Mouse (Mus musculus) lung, postnatal 14 days (tissue): ENCODE measurements around the gene Usp17la.
"Not testable (repeated sequence)": the region's sequence is repeated elsewhere in the genome, so short reads cannot be mapped to it uniquely, and the experiment has no call there.

Source experiments
- DNase-seq: peaks from one replicate; pipeline ENCODE4 v3.0.0; 2021

Gene Usp17la

GRCm38 (mm10) chr7:104856709-104857108 lies at the start of gene Usp17la:
TSS of gene Usp17la (plus strand) at chr7:104857009.
- DNase-seq = not testable (repeated sequence)

DNA sequence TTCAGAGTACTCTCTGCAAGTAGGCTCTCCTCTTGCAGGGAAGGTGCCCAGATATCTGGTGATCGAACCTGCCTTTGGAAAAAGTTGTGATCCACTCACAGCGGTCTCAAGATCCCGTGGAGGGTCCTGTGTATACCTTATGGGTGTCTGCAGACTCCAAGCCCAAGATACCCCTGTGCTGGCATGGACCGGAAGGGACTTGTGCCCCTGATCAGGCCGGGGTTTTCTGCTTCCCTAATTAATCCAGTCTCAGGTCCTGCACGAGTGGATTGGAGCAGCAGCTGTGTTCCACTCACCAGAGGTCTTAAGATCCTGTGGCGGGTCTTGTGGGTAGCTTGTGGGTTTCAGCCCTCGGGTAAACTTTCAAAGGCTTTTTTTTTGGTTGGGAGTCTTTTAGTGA lies 46.5 kb upstream of the Usp17la start:
- not testable (repeated sequence) for DNase-seq

- no peak for DNase-seq
Observed at GRCm38 (mm10) chr7:104842503-104842902, 14.3 kb upstream of the Usp17la start, which contains the start of gene Usp17lb. TSS of gene Usp17lb (minus strand) at chr7:104842603.

DNA sequence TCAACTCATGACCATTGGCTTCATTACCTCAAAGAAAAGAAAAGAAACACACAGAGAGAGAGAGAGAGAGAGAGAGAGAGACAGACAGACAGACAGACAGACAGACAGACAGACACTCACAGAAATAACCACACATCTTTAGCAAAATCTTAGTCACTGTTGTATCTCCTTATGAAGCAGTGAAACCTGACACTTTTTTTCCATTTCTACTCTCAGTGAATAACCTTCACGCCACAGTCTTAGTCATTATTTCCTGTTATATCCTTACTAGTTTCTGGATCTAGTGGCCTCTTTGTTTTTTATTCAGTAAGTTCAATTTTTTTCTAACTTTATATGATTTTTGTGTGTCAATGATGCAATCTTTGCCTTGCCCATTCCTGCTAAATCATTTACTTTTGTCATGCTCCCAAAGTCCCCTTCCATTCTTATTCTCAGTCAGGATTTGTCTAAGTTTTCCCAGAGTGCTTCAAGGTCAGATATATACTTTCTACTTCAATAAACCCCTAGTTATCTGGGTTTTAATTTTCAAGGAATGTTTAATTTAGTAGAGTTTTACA lies 13.0 kb upstream of the Usp17la start:
- DNase-seq = no peak

DNA sequence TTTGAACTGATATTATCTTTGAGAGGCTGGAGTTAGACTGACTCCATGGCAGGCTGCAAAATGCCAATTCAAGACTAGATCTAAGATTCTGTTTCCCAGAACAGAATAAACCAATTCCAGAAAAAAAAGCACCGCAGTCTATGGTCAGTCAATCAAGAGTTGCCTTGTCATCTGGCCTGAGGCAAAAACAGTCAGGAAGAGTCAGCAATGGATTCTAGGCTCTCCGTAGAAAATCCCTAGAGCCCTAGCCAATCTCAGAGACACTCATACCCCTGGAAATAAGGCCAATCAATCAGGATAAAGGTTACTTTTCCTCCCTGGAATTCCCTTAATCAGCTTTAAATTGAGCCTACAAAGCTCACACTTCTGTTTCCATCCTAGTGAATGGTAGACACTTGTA lies 5.3 kb upstream of the Usp17la start:
- not testable (repeated sequence) for DNase-seq

GRCm38 (mm10) chr7:104855248-104855750 lies 1.5 kb upstream of the Usp17la start:
- no peak for DNase-seq

DNA sequence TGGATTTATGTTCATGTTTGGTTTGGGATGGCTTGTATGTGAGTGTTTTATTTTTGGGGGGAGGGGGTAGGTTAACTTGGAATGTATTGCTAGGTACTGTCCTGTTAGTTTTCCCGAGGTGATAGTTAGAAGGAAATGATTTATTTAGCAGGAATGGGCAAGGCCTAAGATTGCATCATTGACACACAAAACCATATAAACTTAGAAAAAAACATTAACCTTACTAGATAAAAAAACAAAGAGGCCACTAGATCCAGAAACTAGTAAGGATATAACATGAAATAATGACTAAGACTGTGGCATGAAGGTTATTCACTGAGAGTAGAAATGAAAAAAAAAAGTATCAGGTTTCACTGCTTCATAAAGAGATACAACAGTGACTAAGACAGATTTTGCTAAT lies 874 bp downstream of the Usp17la start:
- no peak for DNase-seq

- DNase-seq = no peak
Observed at GRCm38 (mm10) chr7:104861381-104861780, 4.6 kb downstream of the Usp17la start.

DNA sequence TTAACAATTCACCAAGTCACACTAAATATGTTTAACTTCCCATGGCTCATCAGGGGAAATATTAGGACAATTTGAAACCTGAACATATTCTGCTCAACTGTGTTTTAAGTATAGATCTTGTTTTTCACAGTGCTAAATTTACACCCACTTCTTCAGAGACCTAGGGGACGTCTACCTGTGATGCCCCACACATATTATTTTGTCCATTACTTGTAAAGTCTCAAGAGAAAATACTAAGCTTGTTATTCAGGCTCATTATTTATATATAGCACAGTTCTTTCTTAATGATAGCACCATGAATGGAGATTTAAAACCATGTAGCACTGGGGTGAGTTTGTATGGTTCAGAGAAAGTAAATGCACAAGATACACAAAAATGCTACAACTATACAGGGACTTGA lies 20.9 kb downstream of the Usp17la start, which contains the start of gene Olfr665:
TSS of gene Olfr665 (plus strand) at position 301 of the 400 bp plus-strand sequence.
- DNase-seq = no peak

DNA sequence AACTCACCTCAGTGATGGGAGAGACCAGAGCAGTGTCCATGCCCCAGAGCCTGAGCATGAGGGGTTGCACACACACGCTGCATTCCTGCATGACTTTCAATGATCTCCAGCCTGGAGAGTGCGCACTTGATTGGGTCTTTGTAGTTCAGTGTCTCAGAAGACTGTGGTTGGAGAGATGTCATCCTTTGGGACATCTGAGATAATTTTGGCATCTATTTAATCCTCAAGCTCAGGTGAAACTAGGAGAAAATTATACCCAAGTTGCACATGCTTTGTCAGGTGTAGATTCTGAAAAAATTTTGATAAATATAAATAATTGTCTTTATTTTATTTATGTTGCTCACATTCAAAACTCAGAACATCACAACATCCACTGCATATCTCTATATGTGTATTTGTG lies 39.0 kb downstream of the Usp17la start, which contains the start of gene Olfr666:
TSS of gene Olfr666 (minus strand) at position 101 of the 400 bp plus-strand sequence.
- DNase-seq = no peak
